Mouse (Mus musculus): ENCODE data around the gene Fam162a. TPM values are rescaled to one million over a fixed set of nuclear protein-coding genes. Genes with fewer than 3 reads are reported as not detected.

Gene Fam162a
- 109 TPM for polyA plus RNA-seq (2014; fragmentation: Illumina TruSeq; extraction: RNeasy Lipid Tissue Mini Kit (QIAGEN cat#74804))

DNA sequence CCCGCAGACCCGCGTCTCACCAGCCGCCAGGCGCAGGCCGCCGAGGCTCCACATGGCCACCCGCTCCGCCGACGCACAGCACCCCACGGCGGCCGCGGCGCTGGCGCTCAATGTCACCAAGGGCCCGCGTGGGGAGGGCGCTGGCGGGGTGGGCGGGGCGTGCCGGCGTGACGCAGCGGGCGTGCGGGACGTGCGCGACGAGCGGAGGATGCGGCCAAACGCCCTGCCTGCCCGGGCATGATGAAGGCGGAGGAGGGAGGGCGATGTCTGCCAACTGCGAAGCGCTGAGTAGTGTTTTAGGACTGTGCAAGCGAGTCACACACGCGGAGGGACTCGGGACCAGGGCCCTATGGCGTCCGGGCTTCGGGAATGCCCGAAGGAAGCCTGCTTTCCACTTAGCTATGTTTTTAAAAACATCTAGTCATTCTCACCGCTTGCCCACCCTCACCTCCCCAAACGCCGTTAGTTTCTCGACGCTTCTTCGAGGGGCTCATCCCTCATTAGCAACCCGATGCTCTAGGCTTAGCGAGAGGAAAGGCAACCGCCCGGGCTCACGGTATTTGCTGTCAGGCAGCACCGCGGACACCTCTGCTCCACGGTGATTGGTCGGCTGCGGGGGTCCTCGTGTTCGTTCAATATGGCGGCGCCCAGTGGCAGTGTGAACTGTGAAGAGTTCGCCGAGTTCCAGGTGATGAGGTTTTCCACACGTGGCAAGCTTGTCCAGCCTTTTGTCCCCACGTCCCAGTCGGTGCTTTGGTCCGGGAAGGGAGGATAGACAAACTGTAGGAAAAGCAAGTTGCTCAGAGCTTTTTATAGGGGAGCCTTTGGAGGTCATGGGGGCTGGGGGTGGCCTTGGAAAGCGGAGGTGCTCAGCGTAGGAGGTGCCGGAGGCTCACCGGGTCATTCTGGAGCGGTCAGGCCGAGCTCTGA is at the start of gene Fam162a, which contains the start of gene Ccdc58:
TSS of gene Fam162a (minus strand) at position 145 of the 930 bp plus-strand sequence.
TSS of gene Ccdc58 (plus strand) at position 236 of the 930 bp plus-strand sequence.

DNA sequence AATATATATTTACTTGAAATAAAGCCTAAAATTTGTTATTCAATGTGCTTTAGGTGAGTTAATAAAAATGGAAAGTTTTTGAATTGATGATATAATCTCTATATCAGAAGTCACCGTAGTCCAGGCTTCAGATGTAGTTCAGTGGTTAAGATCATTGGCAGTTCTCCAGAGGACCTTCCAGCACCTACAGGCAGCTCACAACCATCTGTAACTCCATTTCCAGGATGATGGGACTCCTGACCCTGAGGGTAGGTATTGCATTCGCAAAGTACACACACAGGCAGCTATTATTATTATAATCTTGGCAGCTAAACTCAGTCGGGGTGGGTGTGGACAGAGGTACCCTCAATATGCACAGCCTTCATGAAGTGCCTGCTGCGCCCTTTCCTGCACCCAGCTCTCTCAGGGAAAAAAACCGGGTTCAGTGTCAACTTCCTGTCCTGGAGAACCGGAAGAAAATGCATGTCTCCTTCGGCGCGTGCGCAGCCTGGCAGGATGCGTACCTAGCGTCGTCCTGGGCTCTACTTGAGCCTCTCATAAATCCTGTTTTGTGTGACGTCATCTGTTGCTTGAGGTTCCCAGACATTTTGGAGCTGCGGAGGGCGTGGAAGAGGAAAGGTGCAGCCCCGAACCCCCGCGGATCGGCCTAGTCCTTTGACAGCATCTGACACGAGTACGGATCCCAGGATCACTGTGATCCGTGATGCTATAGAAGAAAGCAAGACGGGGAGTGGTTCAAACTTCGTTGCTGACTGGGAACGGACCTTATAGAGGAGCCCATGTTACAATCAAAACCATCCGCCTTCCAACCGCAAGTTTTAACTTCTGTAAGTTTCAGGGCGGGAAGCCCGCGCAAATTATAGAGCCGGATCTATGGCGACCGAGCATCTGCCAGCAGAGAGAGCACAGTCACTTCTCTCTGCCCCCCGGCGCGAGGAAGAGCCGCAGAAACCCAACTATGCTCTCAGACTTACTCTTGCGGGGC is 30.5 kb downstream of the Fam162a start, which contains the start of gene Wdr5b:
TSS of gene Wdr5b (plus strand) at position 551 of the 985 bp plus-strand sequence.

Other genes starting within 250 kb of the Fam162a start
- 24.8 TPM for gene Parp14, start 200.1 kb downstream of the Fam162a start, polyA plus RNA-seq (2014; fragmentation: Illumina TruSeq; extraction: RNeasy Lipid Tissue Mini Kit (QIAGEN cat#74804))
- 39.7 TPM for gene Parp9, start 133.1 kb downstream of the Fam162a start, polyA plus RNA-seq (2014; fragmentation: Illumina TruSeq; extraction: RNeasy Lipid Tissue Mini Kit (QIAGEN cat#74804))
- 29.5 TPM for gene Dtx3l, start 132.4 kb downstream of the Fam162a start, polyA plus RNA-seq (2014; fragmentation: Illumina TruSeq; extraction: RNeasy Lipid Tissue Mini Kit (QIAGEN cat#74804))
- gene Kpna1, start 92.8 kb downstream of the Fam162a start, polyA plus RNA-seq (2014; fragmentation: Illumina TruSeq; extraction: RNeasy Lipid Tissue Mini Kit (QIAGEN cat#74804)) = 104 TPM
- 8.1 TPM for gene Wdr5b, start 30.4 kb downstream of the Fam162a start, polyA plus RNA-seq (2014; fragmentation: Illumina TruSeq; extraction: RNeasy Lipid Tissue Mini Kit (QIAGEN cat#74804))
- gene Ccdc58, start 91 bp upstream of the Fam162a start, polyA plus RNA-seq (2014; fragmentation: Illumina TruSeq; extraction: RNeasy Lipid Tissue Mini Kit (QIAGEN cat#74804)) = 179 TPM
- not detected for gene Csta1, start 59.6 kb upstream of the Fam162a start, polyA plus RNA-seq (2014; fragmentation: Illumina TruSeq; extraction: RNeasy Lipid Tissue Mini Kit (QIAGEN cat#74804))
- gene Stfa2l1, start 85.2 kb upstream of the Fam162a start, polyA plus RNA-seq (2014; fragmentation: Illumina TruSeq; extraction: RNeasy Lipid Tissue Mini Kit (QIAGEN cat#74804)) = not detected
- gene Gm5483, start 112.6 kb upstream of the Fam162a start, polyA plus RNA-seq (2014; fragmentation: Illumina TruSeq; extraction: RNeasy Lipid Tissue Mini Kit (QIAGEN cat#74804)) = not detected
- gene Gm5416, start 138.8 kb upstream of the Fam162a start, polyA plus RNA-seq (2014; fragmentation: Illumina TruSeq; extraction: RNeasy Lipid Tissue Mini Kit (QIAGEN cat#74804)) = not detected
- not detected for gene 2010005H15Rik, start 149.9 kb upstream of the Fam162a start, polyA plus RNA-seq (2014; fragmentation: Illumina TruSeq; extraction: RNeasy Lipid Tissue Mini Kit (QIAGEN cat#74804))
- gene Stfa1, start 205.4 kb upstream of the Fam162a start, polyA plus RNA-seq (2014; fragmentation: Illumina TruSeq; extraction: RNeasy Lipid Tissue Mini Kit (QIAGEN cat#74804)) = not detected

Measured in ovary, adult 10 weeks (tissue).